Mouse (Mus musculus): ENCODE data around the gene Cit. TPM values are rescaled to one million over a fixed set of nuclear protein-coding genes. Genes with fewer than 3 reads are reported as not detected.
A peak's percentile ranks its signal among the peaks of the same experiment; 100 is the strongest.

The Cit gene
- polyA plus RNA-seq, 1 experiment from 2014 or later, result 25.7 TPM

- Histone ChIP-seq H3K27me3 (replicated peaks) (no peaks in the 10 kb centered on the region), H3K36me3 (no peaks in the 10 kb centered on the region), H3K27ac (no peak overlapping the region), H3K4me1 (replicated peaks) (no peaks in the 10 kb centered on the region), H3K4me2 (replicated peaks) (no peak overlapping the region), H3K9me3 (no peaks in the 10 kb centered on the region), H3K9ac (no peak overlapping the region), H3K4me3 (replicated peaks) (no peak overlapping the region)
- no peak for ATAC-seq
- 86% methylated on average over 9 of the region's 9 CpGs for WGBS
Observed at GRCm38 (mm10) chr5:115884429-115884828, 39.4 kb downstream of the Cit start.

GRCm38 (mm10) chr5:115893772-115894171 is 48.7 kb downstream of the Cit start:
- no peak for ATAC-seq
- 65% methylated on average over 5 of the region's 5 CpGs for WGBS
- H3K4me2 ChIP-seq (replicated peaks), result no peak overlapping the region
- H3K27ac ChIP-seq, result no peak overlapping the region
- H3K9ac ChIP-seq, result no peak overlapping the region
- no peaks in the 10 kb centered on the region for H3K9me3 ChIP-seq
- no peak overlapping the region for H3K4me3 ChIP-seq (replicated peaks)
- H3K36me3 ChIP-seq, result no peaks in the 10 kb centered on the region
- no peaks in the 10 kb centered on the region for H3K4me1 ChIP-seq (replicated peaks)
- no peaks in the 10 kb centered on the region for H3K27me3 ChIP-seq (replicated peaks)

GRCm38 (mm10) chr5:115897036-115897435 is 52.0 kb downstream of the Cit start:
- H3K4me3 ChIP-seq (replicated peaks), result no peak overlapping the region
- H3K4me2 ChIP-seq (replicated peaks), result no peak overlapping the region
- WGBS, result 65% methylated on average over 9 of the region's 9 CpGs
- ATAC-seq, result no peak
- no peaks in the 10 kb centered on the region for H3K9me3 ChIP-seq
- no peak overlapping the region for H3K27ac ChIP-seq
- no peaks in the 10 kb centered on the region for H3K27me3 ChIP-seq (replicated peaks)
- H3K36me3 ChIP-seq, result no peaks in the 10 kb centered on the region
- H3K4me1 ChIP-seq (replicated peaks), result no peaks in the 10 kb centered on the region
- no peak overlapping the region for H3K9ac ChIP-seq

- peaks cover 12% of the 10 kb centered on the region for H3K4me1 ChIP-seq (replicated peaks)
- ATAC-seq, result peak; percentile 75
- WGBS, result 11% methylated on average over 38 of the region's 38 CpGs
Observed at GRCm38 (mm10) chr5:115907037-115908009, 62.2 kb downstream of the Cit start.

GRCm38 (mm10) chr5:115908251-115908650 is 63.2 kb downstream of the Cit start:
- H3K4me2 ChIP-seq (replicated peaks), result no peak overlapping the region; the same call in 1 of the 2 replicates
- 22% methylated on average over 10 of the region's 10 CpGs for whole genome bisulfite sequencing

More at GRCm38 (mm10) chr5:115907037-115908009, 62.2 kb downstream of the Cit start:
- H3K4me3 ChIP-seq (replicated peaks), result peak overlapping the region; percentile 16
- no peak overlapping the region for H3K9ac ChIP-seq
- H3K27me3 ChIP-seq (replicated peaks), result no peaks in the 10 kb centered on the region
- H3K4me2 ChIP-seq (replicated peaks), result peak overlapping the region; percentile 59
- H3K27ac ChIP-seq, result no peak overlapping the region
- H3K9me3 ChIP-seq, result no peaks in the 10 kb centered on the region
- H3K36me3 ChIP-seq, result no peaks in the 10 kb centered on the region

GRCm38 (mm10) chr5:115908699-115909098 is 63.6 kb downstream of the Cit start:
- no peak overlapping the region for H3K27ac ChIP-seq
- H3K9ac ChIP-seq, result no peak overlapping the region
- H3K27me3 ChIP-seq (replicated peaks), result no peaks in the 10 kb centered on the region
- H3K9me3 ChIP-seq, result no peaks in the 10 kb centered on the region
- 62% methylated on average over 12 of the region's 12 CpGs for WGBS
- peaks cover 12% of the 10 kb centered on the region for H3K4me1 ChIP-seq (replicated peaks)
- H3K36me3 ChIP-seq, result no peaks in the 10 kb centered on the region
- no peak overlapping the region for H3K4me3 ChIP-seq (replicated peaks)
- ATAC-seq, result no peak
- no peak overlapping the region for H3K4me2 ChIP-seq (replicated peaks)

More at GRCm38 (mm10) chr5:115908251-115908650, 63.2 kb downstream of the Cit start:
- H3K4me1 ChIP-seq (replicated peaks), result peaks cover 12% of the 10 kb centered on the region
- no peak for ATAC-seq
- H3K4me3 ChIP-seq (replicated peaks), result no peak overlapping the region
- no peaks in the 10 kb centered on the region for H3K27me3 ChIP-seq (replicated peaks)
- no peaks in the 10 kb centered on the region for H3K9me3 ChIP-seq
- H3K27ac ChIP-seq, result no peak overlapping the region
- no peaks in the 10 kb centered on the region for H3K36me3 ChIP-seq
- no peak overlapping the region for H3K9ac ChIP-seq

- no peaks in the 10 kb centered on the region for H3K36me3 ChIP-seq
- H3K4me1 ChIP-seq (replicated peaks), result peaks cover 12% of the 10 kb centered on the region
- ATAC-seq, result no peak
- no peak overlapping the region for H3K4me2 ChIP-seq (replicated peaks)
- H3K9me3 ChIP-seq, result no peaks in the 10 kb centered on the region
- no peaks in the 10 kb centered on the region for H3K27me3 ChIP-seq (replicated peaks)
- H3K27ac ChIP-seq, result no peak overlapping the region
- no peak overlapping the region for H3K9ac ChIP-seq
- H3K4me3 ChIP-seq (replicated peaks), result no peak overlapping the region
- WGBS, result 43% methylated on average over 11 of the region's 11 CpGs
Observed at GRCm38 (mm10) chr5:115909106-115909505, 64.0 kb downstream of the Cit start.

GRCm38 (mm10) chr5:115910491-115910890 is 65.4 kb downstream of the Cit start:
- WGBS, result 33% methylated on average over 11 of the region's 11 CpGs
- H3K4me2 ChIP-seq (replicated peaks), result no peak overlapping the region
- H3K9ac ChIP-seq, result no peak overlapping the region
- no peak overlapping the region for H3K27ac ChIP-seq
- no peak overlapping the region for H3K4me3 ChIP-seq (replicated peaks)
- no peaks in the 10 kb centered on the region for H3K9me3 ChIP-seq
- ATAC-seq, result no peak
- no peaks in the 10 kb centered on the region for H3K27me3 ChIP-seq (replicated peaks)
- H3K4me1 ChIP-seq (replicated peaks), result peaks cover 12% of the 10 kb centered on the region
- no peaks in the 10 kb centered on the region for H3K36me3 ChIP-seq

- no peak for ATAC-seq
- Histone ChIP-seq H3K4me3 (replicated peaks) (no peak overlapping the region), H3K4me1 (replicated peaks) (no peaks in the 10 kb centered on the region), H3K9ac (no peak overlapping the region), H3K9me3 (no peaks in the 10 kb centered on the region), H3K36me3 (no peaks in the 10 kb centered on the region), H3K27ac (no peak overlapping the region), H3K27me3 (replicated peaks) (no peaks in the 10 kb centered on the region), H3K4me2 (replicated peaks) (no peak overlapping the region)
- WGBS, result 81% methylated on average over 5 of the region's 5 CpGs
Observed at GRCm38 (mm10) chr5:115915481-115915880, 70.4 kb downstream of the Cit start.

- H3K27me3 ChIP-seq (replicated peaks), result no peaks in the 10 kb centered on the region
- ATAC-seq, result no peak
- no peak overlapping the region for H3K4me2 ChIP-seq (replicated peaks)
- no peaks in the 10 kb centered on the region for H3K9me3 ChIP-seq
- H3K9ac ChIP-seq, result no peak overlapping the region
- H3K27ac ChIP-seq, result no peak overlapping the region
- no peaks in the 10 kb centered on the region for H3K36me3 ChIP-seq
- H3K4me1 ChIP-seq (replicated peaks), result no peaks in the 10 kb centered on the region
- 94% methylated on average over 4 of the region's 4 CpGs for WGBS
- H3K4me3 ChIP-seq (replicated peaks), result no peak overlapping the region
Observed at GRCm38 (mm10) chr5:115917960-115918359, 72.9 kb downstream of the Cit start.

GRCm38 (mm10) chr5:115918597-115919351 is 73.7 kb downstream of the Cit start:
- Histone ChIP-seq H3K36me3 (no peaks in the 10 kb centered on the region), H3K4me2 (replicated peaks) (no peak overlapping the region), H3K9ac (no peak overlapping the region), H3K27me3 (replicated peaks) (no peaks in the 10 kb centered on the region), H3K27ac (no peak overlapping the region), H3K4me3 (replicated peaks) (no peak overlapping the region), H3K9me3 (no peaks in the 10 kb centered on the region), H3K4me1 (replicated peaks) (no peaks in the 10 kb centered on the region)
- no peak for ATAC-seq
- 88% methylated on average over 23 of the region's 23 CpGs for WGBS

GRCm38 (mm10) chr5:115921990-115922389 is 76.9 kb downstream of the Cit start:
- H3K27me3 ChIP-seq (replicated peaks), result no peaks in the 10 kb centered on the region
- no peaks in the 10 kb centered on the region for H3K9me3 ChIP-seq
- no peak overlapping the region for H3K4me2 ChIP-seq (replicated peaks)
- H3K4me3 ChIP-seq (replicated peaks), result no peak overlapping the region
- ATAC-seq, result no peak
- no peaks in the 10 kb centered on the region for H3K36me3 ChIP-seq
- H3K9ac ChIP-seq, result no peak overlapping the region
- no peaks in the 10 kb centered on the region for H3K4me1 ChIP-seq (replicated peaks)
- H3K27ac ChIP-seq, result no peak overlapping the region
- 62% methylated on average over 9 of the region's 9 CpGs for WGBS
